Mouse (Mus musculus): ENCODE data around the gene Gpalpp1.

Gene Gpalpp1

GRCm38 (mm10) chr14:76099543-76099942, 11.0 kb downstream of the Gpalpp1 start:
- DNase-seq (ENCODE audit: low spot score) = no peak

GRCm38 (mm10) chr14:76097815-76098214, 12.7 kb downstream of the Gpalpp1 start:
- DNase-seq (ENCODE audit: low spot score) = no peak

- DNase-seq (ENCODE audit: low spot score) = no peak
These were observed 13.3 kb downstream of the Gpalpp1 start for GRCm38 (mm10) chr14:76097244-76097643.

GRCm38 (mm10) chr14:76084188-76084587, 26.4 kb downstream of the Gpalpp1 start:
- DNase-seq (ENCODE audit: low spot score) = no peak

- DNase-seq (ENCODE audit: low spot score) = no peak
These were observed 28.4 kb downstream of the Gpalpp1 start for GRCm38 (mm10) chr14:76082086-76082636.

GRCm38 (mm10) chr14:76081451-76081850, 29.1 kb downstream of the Gpalpp1 start:
- no peak for DNase-seq (ENCODE audit: low spot score)

DNA sequence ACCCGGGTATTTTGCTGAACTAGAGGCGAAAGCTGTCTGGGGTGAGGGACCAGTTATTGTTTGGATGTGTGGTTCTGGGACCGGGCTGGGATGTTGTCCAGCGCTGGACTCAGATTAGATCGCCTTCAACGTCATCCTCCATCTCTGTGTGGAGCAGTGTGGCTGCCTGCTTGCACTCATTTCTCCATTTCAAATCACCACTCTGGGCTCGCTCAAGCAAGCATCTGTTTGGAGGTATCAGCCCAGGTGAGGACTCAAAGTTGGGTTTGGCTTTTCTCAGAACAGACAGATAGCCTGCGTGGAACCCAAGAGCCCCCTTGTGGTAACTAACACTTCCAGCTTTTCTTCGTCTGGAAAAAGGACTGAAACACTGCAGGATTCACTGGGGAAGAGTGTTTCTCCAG, 33.5 kb downstream of the Gpalpp1 start:
- DNase-seq (ENCODE audit: low spot score) = no peak

GRCm38 (mm10) chr14:76076602-76077001, 34.0 kb downstream of the Gpalpp1 start:
- no peak for DNase-seq (ENCODE audit: low spot score)

DNA sequence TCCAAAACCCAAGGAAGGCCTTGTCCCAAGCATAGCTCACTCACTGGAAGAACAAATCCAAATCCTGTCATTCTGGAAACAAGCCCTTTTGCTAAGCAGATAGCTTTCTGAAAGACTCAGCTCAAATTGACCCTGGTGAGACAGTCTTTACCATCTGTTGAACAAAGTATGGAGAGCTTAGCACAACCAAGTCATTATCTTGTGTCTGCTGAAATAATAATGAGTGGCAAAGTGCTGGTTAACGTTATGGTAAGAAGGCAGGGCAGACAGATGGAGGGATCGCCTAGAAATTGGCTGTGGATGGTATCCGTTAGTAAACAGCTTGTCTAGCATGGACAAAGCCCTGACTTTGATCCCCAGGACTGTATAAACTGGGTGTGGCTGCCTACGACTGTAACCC, 34.8 kb downstream of the Gpalpp1 start:
- DNase-seq (ENCODE audit: low spot score) = no peak

DNA sequence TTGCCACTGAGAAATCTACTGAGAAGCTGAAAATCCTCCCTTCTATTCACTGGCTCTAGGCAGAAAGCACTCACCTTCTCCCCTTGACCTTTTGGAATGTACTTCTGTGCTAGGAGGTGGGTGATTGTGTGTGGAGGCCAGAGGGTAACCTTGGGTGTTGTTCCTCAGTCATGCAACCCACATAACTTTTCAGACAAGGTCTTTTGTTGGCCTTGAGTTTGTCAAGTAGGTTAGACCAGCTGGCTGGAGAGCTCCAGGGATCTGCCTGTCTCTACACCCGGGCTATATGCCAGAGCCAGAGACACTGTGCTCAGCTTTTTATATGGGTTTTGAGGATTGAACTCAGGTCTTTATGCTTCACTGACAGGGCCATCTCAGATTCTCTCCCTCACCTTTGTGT, 36.4 kb downstream of the Gpalpp1 start:
- DNase-seq (ENCODE audit: low spot score) = no peak

DNA sequence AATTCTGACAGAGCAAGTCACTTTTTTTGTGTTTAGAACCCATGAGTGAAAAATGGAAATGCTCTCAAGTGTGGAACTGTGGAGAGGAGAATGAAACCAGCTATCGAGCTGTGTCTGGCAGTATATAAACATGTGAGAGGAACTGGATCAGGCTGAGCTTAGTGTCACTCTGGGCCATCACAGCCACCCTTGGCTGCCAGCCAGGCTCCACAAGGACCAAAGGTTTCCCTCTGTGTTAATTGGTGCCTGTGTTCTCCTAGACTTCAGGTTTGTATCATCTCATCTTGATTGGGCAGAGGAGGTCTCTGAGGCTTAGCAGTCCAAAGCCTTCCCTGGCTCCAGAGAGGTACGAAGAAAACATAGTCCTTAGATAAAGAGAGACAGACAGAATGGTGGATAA, 37.9 kb downstream of the Gpalpp1 start:
- DNase-seq (ENCODE audit: low spot score) = no peak

DNA sequence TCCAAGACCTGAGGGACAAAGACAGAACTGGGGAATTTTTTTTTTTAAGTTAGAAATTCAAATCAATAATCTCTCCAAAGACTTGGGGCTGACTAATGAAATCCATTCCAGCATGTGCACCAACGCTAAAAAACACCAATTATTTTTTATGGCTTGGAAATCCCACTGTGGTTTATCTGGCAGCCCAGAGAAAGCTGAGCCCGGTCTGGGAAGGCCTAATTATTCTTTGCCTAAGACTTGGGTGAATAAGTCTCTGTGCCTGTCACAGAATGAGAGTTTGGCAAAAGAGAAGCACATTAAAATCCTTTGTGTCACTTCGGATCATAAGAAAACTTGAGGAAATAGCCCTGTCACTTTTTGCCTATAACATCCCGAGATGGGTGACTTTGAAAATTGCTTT, 41.3 kb downstream of the Gpalpp1 start:
- DNase-seq (ENCODE audit: low spot score) = no peak

- DNase-seq (ENCODE audit: low spot score) = no peak
These were observed 42.3 kb downstream of the Gpalpp1 start for GRCm38 (mm10) chr14:76068296-76068695.

DNA sequence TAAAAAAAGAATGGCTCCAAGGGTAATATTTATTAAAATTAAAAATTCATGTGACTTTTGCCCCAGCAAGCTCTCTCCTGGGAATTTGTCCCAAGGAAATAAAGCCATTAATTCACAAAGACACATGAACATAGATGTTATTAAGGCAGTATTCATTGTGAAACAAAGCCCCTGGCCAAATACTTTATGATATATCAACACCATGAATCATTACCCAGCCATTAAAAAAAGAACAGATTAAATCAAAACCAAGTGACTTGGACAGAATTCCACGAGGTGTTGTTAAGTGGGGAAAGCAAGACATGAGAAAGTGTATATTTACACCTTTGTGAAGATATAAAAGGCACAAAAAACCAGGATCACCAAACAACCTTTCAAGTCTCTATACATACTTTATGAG, 43.3 kb downstream of the Gpalpp1 start:
- DNase-seq (ENCODE audit: low spot score) = no peak

- no peak for DNase-seq (ENCODE audit: low spot score)
These were observed 51.1 kb downstream of the Gpalpp1 start for GRCm38 (mm10) chr14:76059441-76059840.

GRCm38 (mm10) chr14:76053726-76054125, 56.8 kb downstream of the Gpalpp1 start:
- DNase-seq (ENCODE audit: low spot score) = no peak

GRCm38 (mm10) chr14:76051966-76052365, 58.6 kb downstream of the Gpalpp1 start:
- no peak for DNase-seq (ENCODE audit: low spot score)

- DNase-seq (ENCODE audit: low spot score) = no peak
These were observed 64.8 kb downstream of the Gpalpp1 start for GRCm38 (mm10) chr14:76045767-76046166.

GRCm38 (mm10) chr14:76044164-76044557, 66.4 kb downstream of the Gpalpp1 start:
- DNase-seq (ENCODE audit: low spot score) = no peak

- no peak for DNase-seq (ENCODE audit: low spot score)
These were observed 67.1 kb downstream of the Gpalpp1 start for GRCm38 (mm10) chr14:76043251-76044163.

Measured in ovary, postnatal 10 days (tissue).